ENCODE assay signal across 8 mouse cellular contexts in genomic region chr1:59487651-59488051, GRCm38 (mm10). TPM values are rescaled to one million over a fixed set of nuclear protein-coding genes. Genes with fewer than 3 reads are reported as not detected.
DNase-seq lines count a peak whose midpoint lies in the region; ATAC-seq lines count a peak whose summit lies in the region.

No protein-coding gene starts in this region.

- H3K79me2 ChIP-seq in macrophage (ENCODE audit: inconsistent target): peaks cover 51% of the 10 kb centered on the region

- peak overlapping the region; percentile 31 for H3K4me3 ChIP-seq in heart, embryonic 10.5 days
- H3K4me3 ChIP-seq in kidney, embryonic 14.5 days (ENCODE audit: low read length): peak overlapping the region; percentile 87
- H3K4me3 ChIP-seq in macrophage (ENCODE audit: inconsistent target): no peak overlapping the region

- no peak for ATAC-seq in cerebellum, adult (ENCODE audit: insufficient number of reproducible peaks, low FRiP score, low TSS enrichment)
- no peak for ATAC-seq in kidney, embryonic 14.5 days (ENCODE audit: low FRiP score, low TSS enrichment)
- ATAC-seq in monocyte, adult 5-6 weeks (replicated peaks; ENCODE audit: insufficient number of reproducible peaks, low FRiP score, low TSS enrichment, poor library complexity, severe bottlenecking): no peak

- H3K27me3 ChIP-seq in heart, embryonic 10.5 days (ENCODE audit: insufficient read depth, poor library complexity, severe bottlenecking): peaks cover 15% of the 10 kb centered on the region
- H3K27me3 ChIP-seq in kidney, embryonic 14.5 days (ENCODE audit: control insufficient read depth, insufficient read depth, low read length): peaks cover 3% of the 10 kb centered on the region; the same call in 1 of the 2 replicates

- H3K36me3 ChIP-seq in heart, embryonic 10.5 days: no peaks in the 10 kb centered on the region
- peaks cover 21% of the 10 kb centered on the region for H3K36me3 ChIP-seq in kidney, embryonic 14.5 days (ENCODE audit: control insufficient read depth, insufficient read depth, low read length)
- H3K36me3 ChIP-seq in macrophage (ENCODE audit: inconsistent target): peaks cover 6% of the 10 kb centered on the region; the same call in 1 of the 2 replicates

- H3K27ac ChIP-seq in heart, embryonic 10.5 days: peak overlapping the region; percentile 62
- peak overlapping the region; percentile 24; the same call in 1 of the 2 replicates for H3K27ac ChIP-seq in kidney, embryonic 14.5 days (ENCODE audit: low read depth, low read length)
- H3K27ac ChIP-seq in macrophage: 0 out of 2 replicates have a peak overlapping the region, but pooled peaks have one; percentile 15

- WGBS in heart, embryonic 10.5 days: 5% methylated on average over 10 of the region's 10 CpGs
- 9% methylated on average over 10 of the region's 10 CpGs for WGBS in kidney, embryonic 14.5 days
- 44% methylated on average over 10 of the region's 10 CpGs for WGBS in macrophage (ENCODE audit: missing documents)

- peak; percentile 43 for DNase-seq in cerebellum, adult 8-10 months
- DNase-seq in embryo, embryonic 10 days (ENCODE audit: low spot score): peak; percentile 84
- DNase-seq in heart, embryonic 10.5 days (ENCODE audit: low spot score): no peak
- no peak for DNase-seq in thymus, postnatal 25 days

- H3K9ac ChIP-seq in kidney, embryonic 14.5 days (ENCODE audit: low read depth, low read length): peak overlapping the region; percentile 40; the same call in 1 of the 2 replicates

- H3K9me3 ChIP-seq in heart, embryonic 10.5 days: no peaks in the 10 kb centered on the region
- no peaks in the 10 kb centered on the region for H3K9me3 ChIP-seq in kidney, embryonic 14.5 days (ENCODE audit: control insufficient read depth, low read length)

- peaks cover 54% of the 10 kb centered on the region for H3K4me1 ChIP-seq in heart, embryonic 10.5 days
- H3K4me1 ChIP-seq in kidney, embryonic 14.5 days (ENCODE audit: control insufficient read depth, insufficient read depth, low read length): peaks cover 18% of the 10 kb centered on the region

- peak overlapping the region; percentile 34 for H3K4me2 ChIP-seq in kidney, embryonic 14.5 days (replicated peaks; ENCODE audit: low read depth, low read length)

RNA-seq across cellular contexts. Expression of gene Fzd7, which starts 5.4 kb away (rescaled TPM):
- 4.2 and 13.0 TPM in 2 replicates for polyA plus RNA-seq in heart, embryonic 10.5 days (2016; fragmentation: Nextera tagmentation; extraction: Ambion mirVana)
- polyA plus RNA-seq in kidney, embryonic 14.5 days (2014; fragmentation: Nextera tagmentation; extraction: Ambion mirVana): 20.1 and 29.2 TPM in 2 replicates
- 10 to 100 TPM in 11 of 26 experiments, 1 to 10 TPM in 15; 3.2 to 47.8 (median 9.5) TPM for total RNA-seq in macrophage (2018; cell fraction: chromatin; rRNA removed)
- total RNA-seq in macrophage (2018; cell fraction: cytosol; rRNA removed): 10 to 100 TPM in 21 of 26 experiments, 1 to 10 TPM in 5; 7.5 to 50.3 (median 11.1) TPM
- 10 to 100 TPM; 12.1 to 74.1 (median 22.2) TPM for total RNA-seq in macrophage (2018; cell fraction: nucleus; rRNA removed)
- polyA plus RNA-seq in macrophage (2018): 7.0 to 17.2 TPM (median 14.8 TPM) in 3 replicates
- 12.6 to 14.3 TPM (median 13.2 TPM) in 3 replicates for total RNA-seq in monocyte, adult 5-6 weeks (2017)

RNA-seq across cellular contexts. Expression of gene Gm973, which starts 28.4 kb away (rescaled TPM):
- polyA plus RNA-seq in heart, embryonic 10.5 days (2016; fragmentation: Nextera tagmentation; extraction: Ambion mirVana): 0.16 TPM in 1 of 2 replicates, not detected in the other
- polyA plus RNA-seq in kidney, embryonic 14.5 days (2014; fragmentation: Nextera tagmentation; extraction: Ambion mirVana): 0.90 and 1.4 TPM in 2 replicates
- not detected for total RNA-seq in macrophage (2018; cell fraction: chromatin; rRNA removed)
- under 1 TPM in 1 of 26 experiments, not detected in 25; 0.19 TPM for total RNA-seq in macrophage (2018; cell fraction: cytosol; rRNA removed)
- total RNA-seq in macrophage (2018; cell fraction: nucleus; rRNA removed): not detected
- not detected in 3 replicates for polyA plus RNA-seq in macrophage (2018)
- 2.4 to 9.2 TPM (median 4.3 TPM) in 3 replicates for total RNA-seq in monocyte, adult 5-6 weeks (2017)

Comparison
In these comparisons a context has a peak if more than half of its experiments do, and no peak if none do; other contexts are left out.
1. DNase-seq: peak in cerebellum, adult 8-10 months (single experiment) and embryo, embryonic 10 days (single experiment); none in heart, embryonic 10.5 days (single experiment) and thymus, postnatal 25 days (single experiment).
2. Peak in every context shown above with its lines, with median percentiles within 50 percentile points of each other: H3K27ac ChIP-seq.